Mouse (Mus musculus) bone marrow macrophage, adult 2 months (primary cell): Measurements from ENCODE around the gene Slc38a9. TPM values are rescaled to one million over a fixed set of nuclear protein-coding genes. Genes with fewer than 3 reads are reported as not detected.
A peak's percentile ranks its signal among the peaks of the same experiment; 100 is the strongest.

Experiments
- H3K27ac ChIP-seq: 2 replicates; pipeline ENCODE4 v1.5.1; 2012; ENCODE audit warnings: low read depth, low read length; ENCODE audit not compliant: insufficient read depth
- H3K4me1 ChIP-seq: 2 replicates; pipeline ENCODE4 v1.6.1; 2012; ENCODE audit warnings: low read length; ENCODE audit not compliant: control insufficient read depth, insufficient read depth
- H3K4me3 ChIP-seq: 2 replicates; pipeline ENCODE4 v1.5.1; 2012; ENCODE audit warnings: mild to moderate bottlenecking, low read length, moderate library complexity; ENCODE audit not compliant: insufficient read depth
- CTCF ChIP-seq: IDR thresholded peaks from 2 replicates; pipeline ENCODE4 v1.5.1; 2012; ENCODE audit warnings: low read depth, mild to moderate bottlenecking, low read length, moderate library complexity
- POLR2A ChIP-seq: IDR thresholded peaks from 2 replicates; pipeline ENCODE4 v1.6.1; 2012; ENCODE audit warnings: mild to moderate bottlenecking, low read depth, low read length, borderline replicate concordance
- polyA plus RNA-seq: library from polyadenylated mRNA; stranded (reverse); fragments of >200 nt; gene quantifications from 2 replicates; pipeline ENCODE4 v1.2.4, GENCODE M21; 2012; ENCODE audit not compliant: missing spikeins, insufficient read depth, insufficient read length

Gene Slc38a9
- polyA plus RNA-seq, 1 experiment = 36.3 TPM

DNA sequence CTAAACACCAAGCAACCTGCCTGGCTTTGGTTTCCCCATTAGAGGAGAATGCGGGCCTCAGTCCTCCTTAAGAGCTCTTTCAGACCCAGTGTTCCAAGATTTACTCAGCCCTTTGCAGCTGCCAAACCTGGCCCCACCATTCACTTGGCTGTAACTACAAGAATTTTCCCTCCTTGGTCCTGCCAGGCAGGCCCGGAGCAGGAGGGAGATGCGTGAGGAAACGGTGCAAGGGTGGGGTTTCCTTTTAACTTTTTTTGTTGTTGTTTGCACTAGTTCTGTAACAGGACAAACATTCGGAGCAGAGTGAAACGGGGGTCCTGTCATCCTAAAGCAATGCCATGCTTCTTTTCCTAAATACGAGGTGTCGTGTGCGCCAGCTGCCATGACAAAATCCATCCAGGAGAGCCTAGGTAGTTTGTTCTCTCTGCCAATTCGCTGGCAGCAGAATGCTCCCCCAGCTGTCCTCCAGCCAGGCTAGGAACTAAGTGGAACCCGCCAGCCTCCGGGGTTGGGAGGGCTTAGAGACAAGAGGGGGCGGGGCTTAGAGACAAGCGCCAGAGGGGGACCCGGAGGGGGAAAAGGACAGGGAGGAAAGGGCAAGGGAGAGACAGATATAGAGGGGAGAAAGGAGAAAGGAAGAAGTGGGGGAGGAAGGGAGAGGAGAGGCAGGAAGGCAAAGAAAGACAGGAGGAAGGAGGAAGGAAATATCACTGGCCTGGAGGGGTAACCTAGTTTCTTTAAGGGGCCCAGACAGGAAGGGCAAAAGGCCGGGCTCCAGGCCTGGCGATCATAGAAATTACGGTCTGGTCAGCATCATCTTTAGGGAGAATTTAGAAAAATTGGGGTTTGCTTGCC, 91.1 kb downstream of the Slc38a9 start:
- peak overlapping the region; percentile 2; the same call in 1 of the 2 replicates for H3K4me3 ChIP-seq
- TF ChIP-seq CTCF (no peak), POLR2A (no peak)
- H3K4me1 ChIP-seq = peaks cover 38% of the 10 kb centered on the region
- peak overlapping the region; percentile 51 for H3K27ac ChIP-seq

DNA sequence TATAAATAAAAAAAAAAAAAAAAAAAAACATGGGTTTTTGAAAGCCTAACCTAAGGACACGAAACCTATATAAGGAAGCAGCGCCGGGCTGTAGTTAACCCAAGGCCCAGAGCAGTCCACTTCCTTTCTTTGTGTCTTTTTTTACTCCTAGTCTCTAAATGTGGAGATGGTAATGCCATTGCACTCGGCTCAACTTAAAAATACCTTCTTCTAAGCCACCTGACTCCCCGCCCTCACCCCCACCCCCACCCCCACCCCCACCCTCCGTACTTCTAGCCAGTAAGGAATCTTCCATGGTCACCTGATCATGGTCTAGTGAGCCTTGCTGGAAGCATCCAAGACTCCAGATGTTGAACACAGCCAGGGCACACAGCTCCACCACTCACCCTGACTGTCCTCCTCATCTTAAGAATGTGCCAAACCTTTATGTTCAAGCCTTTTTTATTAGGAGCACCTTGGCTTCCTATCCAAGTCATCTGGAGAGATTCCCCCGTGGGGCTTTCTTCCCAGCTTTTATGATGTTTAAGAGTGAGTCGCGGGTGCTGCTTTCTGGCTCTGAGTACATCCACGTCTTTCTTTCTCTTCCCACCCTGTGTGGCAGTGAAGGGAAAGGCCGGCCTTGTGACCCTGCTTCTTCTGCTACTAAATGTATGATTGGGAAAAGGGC, 91.9 kb downstream of the Slc38a9 start:
- Histone ChIP-seq H3K4me3 (no peak overlapping the region), H3K4me1 (peaks cover 38% of the 10 kb centered on the region), H3K27ac (peak overlapping the region; percentile 59)
- TF ChIP-seq POLR2A = no peak
- no peak for TF ChIP-seq CTCF

DNA sequence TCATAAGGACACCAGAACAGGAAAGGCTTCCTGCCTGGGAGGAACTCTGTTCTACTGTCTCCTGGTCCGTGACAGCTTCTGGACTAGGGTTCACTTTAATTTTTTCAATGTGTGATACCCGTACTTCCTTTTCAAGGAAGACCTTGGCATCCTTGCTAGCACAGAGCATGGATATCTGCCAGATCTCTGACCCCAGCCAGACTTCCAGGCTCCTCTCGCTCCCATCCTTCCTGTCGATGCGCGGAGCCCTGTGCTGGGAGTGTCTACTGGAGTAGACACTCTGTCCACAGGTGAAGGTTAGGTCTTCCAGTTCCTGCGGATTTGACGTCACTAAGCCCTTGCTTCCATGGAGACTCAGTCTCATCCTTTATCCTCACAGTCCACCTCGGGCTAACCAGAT, 93.0 kb downstream of the Slc38a9 start:
- no peak for TF ChIP-seq POLR2A

DNA sequence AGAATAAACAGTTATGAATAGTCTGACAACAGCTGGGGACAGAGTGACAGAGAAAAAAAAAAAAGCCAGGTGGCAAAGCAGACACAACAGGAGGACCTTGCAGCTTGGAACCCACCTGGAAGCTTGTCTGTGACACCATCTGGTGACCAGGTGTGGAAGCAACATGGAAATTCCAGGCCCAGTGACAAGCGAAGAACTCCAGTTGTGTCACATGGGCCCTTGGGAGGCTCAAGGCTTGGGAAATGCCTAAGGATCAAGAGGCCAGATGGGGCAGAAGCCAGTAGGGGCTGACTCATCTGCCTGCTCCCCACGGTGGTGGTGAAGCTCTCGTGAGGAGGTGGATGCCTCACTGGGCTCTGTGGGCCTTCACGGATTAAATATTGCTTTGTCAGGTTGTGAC, 94.3 kb downstream of the Slc38a9 start:
- H3K4me1 ChIP-seq = peaks cover 27% of the 10 kb centered on the region
- TF ChIP-seq POLR2A (no peak), CTCF (no peak)
- no peak overlapping the region for H3K4me3 ChIP-seq
- no peak overlapping the region for H3K27ac ChIP-seq

More for the DNA sequence above, 93.0 kb downstream of the Slc38a9 start:
- Histone ChIP-seq H3K4me3 (no peak overlapping the region), H3K27ac (no peak overlapping the region), H3K4me1 (peaks cover 29% of the 10 kb centered on the region)

DNA sequence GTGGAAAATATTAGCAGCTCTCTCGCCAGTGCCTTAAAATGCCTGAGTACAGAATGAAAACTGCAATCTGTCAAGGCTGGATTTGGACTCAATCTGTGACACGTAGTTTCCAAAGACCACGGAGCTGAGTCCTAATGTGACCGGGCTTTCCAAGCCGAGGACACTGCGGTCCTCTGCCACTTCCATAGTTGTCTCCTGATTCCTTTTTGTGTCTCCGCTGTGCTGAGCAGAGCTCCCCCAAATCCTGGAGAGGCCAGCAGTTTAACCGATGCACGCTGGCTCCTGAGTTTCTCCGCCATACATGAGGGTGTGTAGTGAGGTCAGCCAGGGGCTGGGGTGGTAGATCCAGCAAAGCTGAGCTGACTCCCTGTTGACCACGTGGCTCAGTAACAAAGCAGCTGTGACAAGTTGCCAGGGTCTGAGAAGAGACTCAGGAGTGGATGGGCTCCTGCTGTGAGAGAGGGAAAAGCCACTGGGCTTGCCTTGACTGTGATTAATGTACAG, 95.0 kb downstream of the Slc38a9 start:
- Histone ChIP-seq H3K4me3 (no peak overlapping the region), H3K27ac (no peak overlapping the region), H3K4me1 (peaks cover 33% of the 10 kb centered on the region)
- TF ChIP-seq POLR2A (no peak), CTCF (no peak)

DNA sequence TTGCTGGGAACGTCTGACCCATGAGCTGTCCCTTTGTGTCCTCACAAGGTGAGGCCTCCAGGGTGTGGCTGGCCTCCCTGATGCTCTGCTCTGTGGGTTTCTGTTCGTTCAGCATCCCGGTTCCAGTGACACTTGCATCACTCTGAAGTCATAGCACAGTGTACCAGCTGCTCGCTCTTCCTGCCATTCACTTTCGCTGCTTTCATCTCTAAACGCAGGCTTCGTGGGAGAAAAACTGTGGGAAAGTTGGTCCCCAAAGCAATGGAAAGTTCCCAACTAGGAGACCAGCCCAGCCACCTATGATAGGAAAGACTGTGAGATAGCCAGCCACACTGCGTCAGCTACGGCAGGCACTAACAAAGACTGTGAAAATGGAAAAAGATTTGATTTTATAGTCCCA, 96.8 kb downstream of the Slc38a9 start:
- Histone ChIP-seq H3K4me1 (peaks cover 35% of the 10 kb centered on the region), H3K4me3 (no peak overlapping the region), H3K27ac (no peak overlapping the region)
- TF ChIP-seq CTCF (no peak), POLR2A (no peak)

DNA sequence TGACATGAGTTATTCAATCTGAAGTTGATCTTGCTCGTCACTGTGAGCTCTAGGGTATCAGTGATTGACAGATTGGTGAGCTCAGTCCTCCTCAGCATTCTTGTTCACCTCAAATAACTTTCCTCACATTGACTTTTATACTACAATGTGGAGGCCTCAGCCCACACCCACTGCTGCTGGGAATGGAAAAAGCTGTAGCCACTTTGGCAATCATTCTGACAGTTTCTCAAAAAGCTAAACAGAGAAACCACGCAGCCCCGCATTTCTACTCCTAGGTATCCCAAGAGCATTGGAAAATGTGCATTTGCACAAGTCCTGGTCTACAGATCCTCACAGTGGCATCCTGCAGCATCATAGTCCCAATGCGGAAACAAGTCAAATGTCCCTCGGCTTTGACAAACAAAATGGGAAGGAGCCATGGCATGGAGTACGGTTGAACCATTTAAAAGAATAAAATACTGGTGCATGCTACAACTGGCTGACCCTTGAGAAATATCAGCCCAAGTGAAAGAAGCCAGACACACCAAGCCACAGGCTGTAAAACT, 98.1 kb downstream of the Slc38a9 start:
- peaks cover 23% of the 10 kb centered on the region for H3K4me1 ChIP-seq

DNA sequence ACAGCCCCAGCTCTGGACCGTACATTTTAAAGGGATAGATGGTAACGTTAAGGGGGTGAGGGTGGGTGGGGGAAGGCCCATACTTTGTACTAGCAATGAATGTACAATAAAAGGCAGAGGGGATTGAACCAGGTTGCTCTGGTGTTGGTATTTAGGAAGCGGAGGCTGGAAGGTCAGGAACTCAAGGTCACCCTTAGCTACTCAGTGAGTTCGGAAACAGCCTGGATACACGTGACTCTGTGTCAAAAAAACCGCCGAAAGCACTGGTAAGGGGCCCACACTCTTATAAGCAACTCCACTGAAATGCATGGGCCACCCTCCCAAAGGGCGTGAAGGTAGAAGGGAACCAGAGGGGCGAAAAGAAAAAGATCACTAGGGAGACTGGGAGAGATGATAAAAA, 98.8 kb downstream of the Slc38a9 start:
- no peak overlapping the region for H3K4me3 ChIP-seq
- peaks cover 21% of the 10 kb centered on the region for H3K4me1 ChIP-seq
- TF ChIP-seq CTCF = no peak
- TF ChIP-seq POLR2A = no peak
- H3K27ac ChIP-seq = no peak overlapping the region

More for the DNA sequence above, 98.1 kb downstream of the Slc38a9 start:
- no peak overlapping the region for H3K27ac ChIP-seq
- no peak overlapping the region for H3K4me3 ChIP-seq
- TF ChIP-seq CTCF = no peak
- TF ChIP-seq POLR2A = no peak

DNA sequence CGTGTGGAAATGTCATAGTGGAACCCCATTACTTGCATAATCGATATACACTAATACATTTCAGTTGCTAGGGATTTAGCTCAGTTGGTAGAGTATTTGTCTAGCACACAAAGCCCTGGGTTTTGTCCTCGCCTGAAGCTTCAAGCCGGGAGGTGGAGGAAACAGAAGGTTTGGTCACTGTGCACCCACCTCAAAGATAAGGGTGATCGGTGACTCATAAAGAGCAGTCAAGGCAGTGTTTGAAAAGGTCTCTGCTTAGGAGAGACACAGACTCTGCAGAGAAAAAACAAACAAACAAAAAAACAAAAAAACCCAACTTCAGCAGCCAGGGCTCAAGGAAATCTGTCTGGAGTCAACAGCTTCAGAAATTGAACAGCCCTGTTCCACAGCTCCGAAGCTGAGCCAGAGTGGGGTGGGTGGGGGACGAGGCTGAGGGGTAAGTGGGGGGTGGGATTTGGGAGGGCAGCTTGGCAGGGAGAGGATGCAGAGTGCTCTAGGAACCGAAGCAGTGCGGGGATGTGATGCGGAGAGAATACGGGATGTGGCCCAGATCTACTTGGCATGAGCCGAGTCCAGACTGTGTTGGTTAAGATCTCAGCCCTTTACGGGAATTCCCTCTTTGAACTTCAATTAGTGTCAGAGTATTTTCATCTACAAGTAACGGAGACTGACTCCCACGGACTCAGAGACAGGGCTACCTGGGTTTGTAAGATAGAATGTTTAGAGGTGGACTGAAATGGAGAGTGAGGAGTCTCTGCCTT, 99.4 kb downstream of the Slc38a9 start:
- TF ChIP-seq POLR2A = no peak
- TF ChIP-seq CTCF = no peak
- Histone ChIP-seq H3K4me1 (peaks cover 18% of the 10 kb centered on the region), H3K4me3 (no peak overlapping the region), H3K27ac (peak overlapping the region; percentile 29)

DNA sequence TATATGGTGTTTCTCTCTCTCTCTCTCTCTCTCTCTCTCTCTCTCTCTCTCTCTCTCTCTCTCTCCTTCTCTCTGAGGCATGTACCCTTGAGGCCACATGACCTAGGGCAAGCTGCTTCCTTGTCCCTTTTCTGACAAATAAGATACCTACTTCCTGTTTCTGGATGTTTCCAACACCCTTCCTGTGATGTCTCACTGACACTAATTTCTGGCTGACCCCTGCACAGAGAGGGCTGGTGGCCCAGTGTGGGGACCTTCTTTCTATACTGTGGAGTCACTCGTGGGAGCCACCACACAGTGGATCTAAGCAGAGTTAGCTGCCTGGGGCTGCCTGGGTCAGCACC, 100.0 kb downstream of the Slc38a9 start:
- H3K27ac ChIP-seq = peak overlapping the region; percentile 43
- no peak overlapping the region for H3K4me3 ChIP-seq
- peaks cover 17% of the 10 kb centered on the region for H3K4me1 ChIP-seq
- TF ChIP-seq CTCF = no peak
- TF ChIP-seq POLR2A = no peak
